Mouse (Mus musculus) embryonic facial prominence, embryonic 14.5 days (tissue): ENCODE data around the gene Gng13. TPM values are rescaled to one million over a fixed set of nuclear protein-coding genes. Genes with fewer than 3 reads are reported as not detected.
A peak's percentile ranks its signal among the peaks of the same experiment; 100 is the strongest.
"Not testable (repeated sequence)": the region's sequence is repeated elsewhere in the genome, so short reads cannot be mapped to it uniquely, and the experiment has no call there.

Experiments
- ATAC-seq: fragments of 200-750 bp; cut with Nextera tagmentation; 2 replicates; pipeline ENCODE4 v1.8.0; 2017; ENCODE audit warnings: low read depth, moderate number of reproducible peaks, moderate TSS enrichment
- DNase-seq: peaks from one replicate; pipeline ENCODE4 v3.0.0-alpha.2; 2015; ENCODE audit warnings: low spot score
- H3K27ac ChIP-seq: fragments of 300-500 bp; sonication (generic); replicated peaks from 2 replicates; pipeline ENCODE4 v1.5.1; 2014; ENCODE audit warnings: low read depth, mild to moderate bottlenecking, low read length, moderate library complexity
- H3K27me3 ChIP-seq: fragments of 300-500 bp; sonication (generic); replicated peaks from 2 replicates; pipeline ENCODE4 v1.6.1; 2014; ENCODE audit warnings: low read length; ENCODE audit not compliant: control insufficient read depth, insufficient read depth
- H3K36me3 ChIP-seq: fragments of 300-500 bp; sonication (generic); 2 replicates; pipeline ENCODE4 v1.6.1; 2014; ENCODE audit warnings: low read length, mixed read lengths; ENCODE audit not compliant: control insufficient read depth, insufficient read depth
- H3K4me1 ChIP-seq: fragments of 300-500 bp; sonication (generic); 2 replicates; pipeline ENCODE4 v1.6.1; 2014; ENCODE audit warnings: antibody characterized with exemption, low read length; ENCODE audit not compliant: control insufficient read depth, insufficient read depth
- H3K4me2 ChIP-seq: fragments of 300-500 bp; sonication (generic); 2 replicates; pipeline ENCODE4 v1.6.1; 2014; ENCODE audit warnings: low read depth, mild to moderate bottlenecking, low read length, moderate library complexity, mixed read lengths
- H3K4me3 ChIP-seq: fragments of 300-500 bp; sonication (generic); 2 replicates; pipeline ENCODE4 v1.5.1; 2014; ENCODE audit warnings: low read depth, mild to moderate bottlenecking, low read length
- H3K9ac ChIP-seq: fragments of 300-500 bp; sonication (generic); 2 replicates; pipeline ENCODE4 v1.6.1; 2014; ENCODE audit warnings: low read depth, mild to moderate bottlenecking, low read length, moderate library complexity, mixed read lengths
- H3K9me3 ChIP-seq: fragments of 300-500 bp; sonication (generic); 2 replicates; pipeline ENCODE4 v1.6.1; 2016; ENCODE audit warnings: low read length; ENCODE audit not compliant: control insufficient read depth
- WGBS: fragments of 180-500 bp; shearing (Covaris S2); extraction: QIAGEN DNeasy Blood & Tissue Kit; methylation state at CpG from one replicate; pipeline ENCODE4 v1.1.7; 2014; 5-methylcytosine and 5-hydroxymethylcytosine counted together
- polyA plus RNA-seq: library from polyadenylated mRNA; unstranded; fragments of >200 nt; fragmentation: Nextera tagmentation; extraction: Ambion mirVana; gene quantifications from 2 replicates; pipeline ENCODE4 v1.2.1, GENCODE M21; 2014

The Gng13 gene
- polyA plus RNA-seq, 1 experiment from 2014 or later = 28.5 TPM

DNA sequence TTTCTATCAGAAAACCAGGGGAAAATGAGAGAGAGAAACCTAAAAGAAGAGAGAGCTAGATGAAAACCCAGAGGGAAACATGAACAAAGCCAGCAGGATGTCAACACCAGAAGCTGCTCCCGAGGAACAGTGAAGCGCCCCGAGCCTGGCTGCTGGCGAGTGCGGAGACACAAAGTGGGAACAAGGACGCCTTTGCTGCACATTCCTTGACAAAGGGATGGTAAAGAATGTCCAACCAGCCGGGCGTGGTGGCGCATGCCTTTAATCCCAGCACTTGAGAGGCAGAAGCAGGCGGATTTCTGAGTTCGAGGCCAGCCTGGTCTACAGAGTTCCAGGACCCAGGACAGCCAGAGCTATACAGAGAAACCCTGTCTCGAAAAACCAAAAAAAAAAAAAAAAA is 24.5 kb downstream of the Gng13 start:
- H3K4me1 ChIP-seq, ATAC-seq: not testable (repeated sequence)
- 66% methylated on average over 12 of the region's 12 CpGs for WGBS

DNA sequence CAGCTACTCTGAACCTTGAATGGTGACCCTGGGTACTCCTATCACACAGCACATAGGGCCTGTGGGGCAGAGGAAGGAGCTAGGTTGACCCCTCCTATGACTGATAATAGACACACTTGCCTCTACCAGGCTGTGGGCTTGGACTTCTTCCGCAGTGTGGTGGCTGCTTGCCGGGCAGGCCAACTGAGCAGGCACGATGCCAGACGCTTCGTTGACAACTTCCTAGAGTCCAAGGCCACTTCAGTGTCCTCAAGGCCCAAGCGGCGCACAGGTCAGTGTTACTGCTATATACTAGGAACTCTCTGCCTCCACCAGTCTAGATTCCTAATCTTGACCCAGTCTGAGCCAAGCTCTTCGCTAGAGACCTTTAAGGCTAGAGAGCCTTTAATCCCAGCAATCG is 26.9 kb downstream of the Gng13 start:
- H3K9me3 ChIP-seq = no peaks in the 10 kb centered on the region
- DNase-seq (no peak), ATAC-seq (no peak)
- H3K4me1 ChIP-seq = no peaks in the 10 kb centered on the region
- WGBS = 91% methylated on average over 9 of the region's 9 CpGs
- H3K27me3 ChIP-seq = no peaks in the 10 kb centered on the region
- H3K4me3 ChIP-seq = no peak overlapping the region
- no peaks in the 10 kb centered on the region for H3K36me3 ChIP-seq
- no peak overlapping the region for H3K27ac ChIP-seq
- no peak overlapping the region for H3K9ac ChIP-seq
- no peak overlapping the region for H3K4me2 ChIP-seq

More for the DNA sequence above, 24.5 kb downstream of the Gng13 start:
- H3K4me2 ChIP-seq, H3K4me3 ChIP-seq, H3K27me3 ChIP-seq, H3K9ac ChIP-seq, H3K9me3 ChIP-seq, DNase-seq, H3K27ac ChIP-seq, H3K36me3 ChIP-seq: not testable (repeated sequence)

DNA sequence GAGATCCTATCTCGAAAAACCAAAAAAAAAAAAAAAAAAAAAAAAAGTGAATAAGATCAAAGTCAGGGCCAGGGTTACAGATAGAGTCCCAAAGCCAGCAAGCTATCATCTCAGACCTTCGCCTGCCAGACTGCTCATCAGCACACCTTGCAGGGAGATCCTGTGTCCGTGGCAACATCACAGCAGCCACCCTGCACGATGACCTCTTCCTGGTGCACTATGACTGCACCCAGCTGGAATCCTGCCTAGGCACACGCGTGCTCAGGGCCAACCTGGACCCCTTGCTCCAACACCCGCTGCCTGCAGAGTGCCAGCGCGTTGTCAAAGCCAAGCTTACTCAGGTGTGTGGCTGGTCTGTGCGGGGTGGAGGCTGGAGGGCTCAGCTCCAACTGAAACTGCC is 27.3 kb downstream of the Gng13 start:
- Histone ChIP-seq H3K27ac (no peak overlapping the region), H3K4me2 (no peak overlapping the region), H3K9me3 (no peaks in the 10 kb centered on the region), H3K9ac (no peak overlapping the region), H3K27me3 (no peaks in the 10 kb centered on the region), H3K4me3 (no peak overlapping the region), H3K4me1 (no peaks in the 10 kb centered on the region), H3K36me3 (no peaks in the 10 kb centered on the region)
- DNase-seq (no peak), ATAC-seq (no peak)
- WGBS = 80% methylated on average over 10 of the region's 10 CpGs

DNA sequence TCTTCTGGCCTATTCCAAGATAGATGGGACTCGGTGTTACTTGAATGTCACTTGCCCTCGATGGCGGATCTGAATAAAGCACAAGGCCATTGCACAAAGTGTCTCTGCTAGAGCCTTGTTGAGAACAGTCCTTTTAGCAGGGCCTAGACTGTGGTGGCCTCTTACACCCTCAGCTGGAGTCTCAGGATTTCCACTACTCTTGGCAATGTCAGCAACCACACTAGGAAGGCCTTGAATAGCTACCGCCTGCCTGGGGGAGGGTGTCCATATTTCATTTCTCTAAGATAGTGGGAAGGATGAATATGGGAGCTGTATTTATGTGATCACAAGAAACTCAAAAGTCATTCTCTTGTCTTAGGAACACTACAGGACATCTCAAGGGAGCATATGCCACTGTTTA is 31.3 kb downstream of the Gng13 start:
- H3K27ac ChIP-seq = no peak overlapping the region
- no peaks in the 10 kb centered on the region for H3K36me3 ChIP-seq
- ATAC-seq = no peak
- H3K9ac ChIP-seq = no peak overlapping the region
- no peak for DNase-seq
- no peaks in the 10 kb centered on the region for H3K27me3 ChIP-seq
- 96% methylated on average over 4 of the region's 4 CpGs for WGBS
- no peaks in the 10 kb centered on the region for H3K9me3 ChIP-seq
- peaks cover 3% of the 10 kb centered on the region; the same call in 1 of the 2 replicates for H3K4me1 ChIP-seq
- H3K4me3 ChIP-seq = no peak overlapping the region
- H3K4me2 ChIP-seq = no peak overlapping the region

DNA sequence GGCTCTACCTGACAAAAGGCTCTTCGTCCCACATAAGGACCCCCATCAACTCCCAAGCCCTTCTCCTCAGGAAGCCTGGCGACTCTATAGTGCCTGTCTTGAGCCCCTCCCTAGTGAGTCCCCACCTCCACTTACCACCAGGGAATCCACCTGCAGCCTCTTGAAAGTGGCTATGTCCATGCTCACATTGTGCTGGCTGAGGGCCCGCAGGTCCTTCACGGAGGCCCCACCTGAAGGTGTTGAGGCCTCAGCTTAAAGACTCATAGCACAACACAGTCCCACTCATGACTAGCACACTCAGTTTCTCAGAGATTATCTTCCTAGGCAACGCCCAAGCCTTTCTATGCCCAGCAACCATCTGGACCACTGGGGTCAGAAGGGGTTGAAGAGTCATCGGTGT is 32.3 kb downstream of the Gng13 start:
- Histone ChIP-seq H3K27ac (no peak overlapping the region), H3K4me3 (no peak overlapping the region), H3K9ac (no peak overlapping the region), H3K4me1 (peaks cover 3% of the 10 kb centered on the region; the same call in 1 of the 2 replicates), H3K9me3 (no peaks in the 10 kb centered on the region), H3K4me2 (no peak overlapping the region), H3K27me3 (no peaks in the 10 kb centered on the region), H3K36me3 (no peaks in the 10 kb centered on the region)
- 81% methylated on average over 6 of the region's 6 CpGs for WGBS
- DNase-seq = no peak
- ATAC-seq = no peak

DNA sequence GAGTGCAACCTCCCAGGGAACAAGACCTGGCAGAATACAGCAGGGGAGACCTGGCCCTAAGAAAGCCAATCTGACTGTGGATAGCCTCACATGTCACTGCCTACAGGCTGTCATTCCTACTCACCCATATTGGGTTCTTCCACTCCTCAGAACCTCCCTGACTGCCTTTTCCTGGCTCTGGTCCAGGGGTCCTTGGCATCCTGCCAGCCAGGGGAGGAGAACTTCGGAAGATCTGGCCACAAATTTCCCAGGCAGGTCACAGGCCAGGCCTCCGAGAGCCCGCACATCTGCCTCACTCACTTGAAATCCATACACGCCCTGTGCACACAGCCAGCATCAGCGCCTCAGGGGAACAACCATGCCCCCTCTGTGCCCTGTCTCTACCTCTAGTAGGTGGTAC is 34.5 kb downstream of the Gng13 start:
- no peaks in the 10 kb centered on the region for H3K9me3 ChIP-seq
- H3K36me3 ChIP-seq = no peaks in the 10 kb centered on the region
- H3K4me1 ChIP-seq = peaks cover 3% of the 10 kb centered on the region; the same call in 1 of the 2 replicates
- DNase-seq (peak; percentile 52), ATAC-seq (no peak)
- no peaks in the 10 kb centered on the region for H3K27me3 ChIP-seq
- H3K4me2 ChIP-seq = no peak overlapping the region
- no peak overlapping the region for H3K9ac ChIP-seq
- H3K27ac ChIP-seq = no peak overlapping the region
- H3K4me3 ChIP-seq = no peak overlapping the region
- WGBS = 25% methylated on average over 5 of the region's 5 CpGs

DNA sequence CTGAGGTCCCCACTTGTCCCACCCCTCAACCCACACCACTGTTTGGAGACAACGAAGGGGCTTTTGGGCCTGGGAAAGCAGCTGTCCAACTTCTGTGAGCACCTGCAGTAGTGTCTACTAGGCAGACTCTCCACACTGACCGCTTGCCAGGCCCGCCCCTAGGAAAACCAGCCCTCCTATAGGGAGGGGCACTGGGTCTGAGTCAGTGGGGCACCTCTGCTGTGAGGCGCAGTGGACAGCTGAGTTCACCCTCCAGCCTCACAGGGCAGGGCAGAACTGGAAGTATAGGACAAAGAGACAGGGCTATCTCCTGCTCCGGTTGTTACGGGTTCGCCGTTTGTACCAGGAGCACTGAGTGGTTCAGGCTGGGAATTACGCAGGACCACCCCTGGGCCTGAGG is 37.3 kb downstream of the Gng13 start, which contains the start of gene Msln:
Msln (minus strand) TSS at position 138 of the 400 bp plus-strand sequence.
- Histone ChIP-seq H3K36me3 (no peaks in the 10 kb centered on the region), H3K27ac (no peak within 1 kb of the TSS), H3K9me3 (no peaks in the 10 kb centered on the region), H3K4me1 (peaks cover 3% of the 10 kb centered on the region; the same call in 1 of the 2 replicates), H3K4me2 (no peak within 1 kb of the TSS), H3K4me3 (no peak within 1 kb of the TSS), H3K9ac (no peak within 1 kb of the TSS), H3K27me3 (no peaks in the 10 kb centered on the region)
- WGBS = 85% methylated on average over 9 of the region's 9 CpGs
- ATAC-seq (no peak), DNase-seq (no peak)

DNA sequence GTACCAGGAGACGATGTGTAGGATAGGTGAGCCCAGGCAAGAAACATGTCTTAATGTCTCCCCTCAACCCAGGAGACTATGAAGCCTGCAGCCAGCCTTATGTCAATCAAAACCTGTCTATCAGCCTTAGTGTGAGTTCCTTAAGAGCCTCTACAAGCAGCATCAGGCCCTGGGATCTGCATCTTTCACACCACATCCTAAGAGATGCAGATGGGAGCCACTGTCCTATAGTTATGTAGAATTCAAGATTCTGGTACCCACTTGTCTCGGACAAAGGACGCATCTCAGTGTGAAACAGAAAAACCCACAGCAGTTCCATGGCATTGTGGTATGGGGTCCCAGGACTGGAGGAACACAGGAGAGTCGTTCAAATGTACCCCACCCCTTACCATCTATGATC is 38.1 kb downstream of the Gng13 start:
- H3K4me3 ChIP-seq = no peak overlapping the region
- H3K36me3 ChIP-seq = no peaks in the 10 kb centered on the region
- H3K27me3 ChIP-seq = no peaks in the 10 kb centered on the region
- ATAC-seq (no peak), DNase-seq (no peak)
- no peaks in the 10 kb centered on the region for H3K9me3 ChIP-seq
- H3K4me1 ChIP-seq = peaks cover 3% of the 10 kb centered on the region; the same call in 1 of the 2 replicates
- 75% methylated on average over 4 of the region's 4 CpGs for WGBS
- H3K9ac ChIP-seq = no peak overlapping the region
- no peak overlapping the region for H3K27ac ChIP-seq
- H3K4me2 ChIP-seq = no peak overlapping the region

DNA sequence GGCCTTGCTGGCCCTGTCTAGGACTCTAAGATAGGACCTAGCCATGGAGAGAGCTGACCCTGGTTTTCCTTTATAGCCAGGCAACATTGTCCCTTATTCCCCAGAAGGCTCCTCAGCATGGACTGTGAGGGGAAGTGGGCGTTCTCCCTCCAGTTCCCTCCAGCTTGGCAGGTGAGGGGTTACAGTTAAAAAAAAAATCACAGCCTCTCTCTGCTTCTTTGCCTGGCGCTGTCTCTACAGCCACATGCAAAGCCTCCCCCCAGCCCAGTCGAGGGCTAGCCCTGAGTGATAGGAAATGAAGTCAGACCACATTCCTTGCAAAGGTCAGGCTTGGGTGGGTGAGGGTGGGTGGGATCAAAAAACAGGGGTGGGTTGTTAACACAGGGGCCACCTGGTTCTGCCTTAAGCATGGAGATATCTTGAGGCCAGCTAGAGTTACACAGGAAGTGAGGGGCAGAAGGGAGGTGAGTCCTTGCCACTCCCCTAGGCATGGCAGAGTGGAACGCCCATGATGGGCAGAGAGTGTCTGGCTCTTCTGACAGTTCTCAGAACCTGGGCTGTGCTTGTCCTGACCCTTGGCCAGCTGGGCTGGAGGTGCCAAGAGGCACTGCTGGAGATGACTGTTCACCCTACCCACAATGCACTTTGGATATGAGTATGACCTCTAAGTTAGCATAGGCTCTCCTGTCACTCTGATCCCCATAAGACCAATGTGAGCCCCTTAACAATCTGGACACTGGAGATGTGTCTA is 38.8 kb downstream of the Gng13 start:
- no peaks in the 10 kb centered on the region for H3K27me3 ChIP-seq
- WGBS = 21% methylated on average over 4 of the region's 4 CpGs
- ATAC-seq (no peak), DNase-seq (peak; percentile 11)
- no peaks in the 10 kb centered on the region for H3K36me3 ChIP-seq
- no peaks in the 10 kb centered on the region for H3K9me3 ChIP-seq
- no peak overlapping the region for H3K9ac ChIP-seq
- no peak overlapping the region for H3K27ac ChIP-seq
- H3K4me3 ChIP-seq = no peak overlapping the region
- no peak overlapping the region for H3K4me2 ChIP-seq
- peaks cover 3% of the 10 kb centered on the region; the same call in 1 of the 2 replicates for H3K4me1 ChIP-seq
